Mouse (Mus musculus) liver, postnatal 0 days (tissue): ENCODE data around the gene Pgm5.

ENCODE experiments used
- CTCF ChIP-seq: sonication (generic); IDR thresholded peaks from 2 replicates; pipeline ENCODE4 v1.5.1; 2016; ENCODE audit warnings: antibody characterized with exemption, low read depth
- EP300 ChIP-seq: IDR thresholded peaks from 2 replicates; pipeline ENCODE4 v1.6.1; 2016; ENCODE audit warnings: antibody characterized with exemption, low read depth, mild to moderate bottlenecking

DNA sequence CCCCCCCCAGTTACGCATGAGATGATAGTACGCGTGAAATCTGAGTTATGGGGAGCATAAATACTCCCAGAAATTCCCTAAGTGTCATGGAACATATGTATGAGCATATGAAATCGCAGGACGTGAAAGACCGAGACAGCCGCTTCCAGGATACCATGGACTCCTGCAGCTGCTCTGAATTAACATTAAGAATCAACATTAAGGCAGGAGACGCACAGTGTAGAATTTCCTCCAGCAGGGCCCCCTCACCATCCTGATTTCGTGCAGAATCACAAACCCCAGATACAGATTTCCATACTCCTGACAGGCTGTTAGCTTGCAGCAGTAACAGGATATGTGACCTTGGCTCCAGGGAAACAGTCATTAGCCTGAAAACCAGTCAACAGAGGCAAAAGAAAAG, 77.9 kb downstream of the Pgm5 start:
- TF ChIP-seq CTCF (no peak), EP300 (no peak)
